Mouse (Mus musculus) kidney, adult 2 months (tissue): ENCODE results near the gene Slc38a4.

Source experiments
- CTCF ChIP-seq: fragments of 200-500 bp; conservative IDR thresholded peaks from 2 replicates; pipeline ENCODE4 v1.5.1; 2011; ENCODE audit warnings: low read depth, mild to moderate bottlenecking, control low read depth, low read length, moderate library complexity, mixed read lengths; ENCODE audit not compliant: insufficient read depth, insufficient read length
- POLR2A ChIP-seq: fragments of 200-500 bp; IDR thresholded peaks from one replicate; pipeline ENCODE4 v1.6.1; 2011; ENCODE audit warnings: low read depth, low read length, control low read depth

DNA sequence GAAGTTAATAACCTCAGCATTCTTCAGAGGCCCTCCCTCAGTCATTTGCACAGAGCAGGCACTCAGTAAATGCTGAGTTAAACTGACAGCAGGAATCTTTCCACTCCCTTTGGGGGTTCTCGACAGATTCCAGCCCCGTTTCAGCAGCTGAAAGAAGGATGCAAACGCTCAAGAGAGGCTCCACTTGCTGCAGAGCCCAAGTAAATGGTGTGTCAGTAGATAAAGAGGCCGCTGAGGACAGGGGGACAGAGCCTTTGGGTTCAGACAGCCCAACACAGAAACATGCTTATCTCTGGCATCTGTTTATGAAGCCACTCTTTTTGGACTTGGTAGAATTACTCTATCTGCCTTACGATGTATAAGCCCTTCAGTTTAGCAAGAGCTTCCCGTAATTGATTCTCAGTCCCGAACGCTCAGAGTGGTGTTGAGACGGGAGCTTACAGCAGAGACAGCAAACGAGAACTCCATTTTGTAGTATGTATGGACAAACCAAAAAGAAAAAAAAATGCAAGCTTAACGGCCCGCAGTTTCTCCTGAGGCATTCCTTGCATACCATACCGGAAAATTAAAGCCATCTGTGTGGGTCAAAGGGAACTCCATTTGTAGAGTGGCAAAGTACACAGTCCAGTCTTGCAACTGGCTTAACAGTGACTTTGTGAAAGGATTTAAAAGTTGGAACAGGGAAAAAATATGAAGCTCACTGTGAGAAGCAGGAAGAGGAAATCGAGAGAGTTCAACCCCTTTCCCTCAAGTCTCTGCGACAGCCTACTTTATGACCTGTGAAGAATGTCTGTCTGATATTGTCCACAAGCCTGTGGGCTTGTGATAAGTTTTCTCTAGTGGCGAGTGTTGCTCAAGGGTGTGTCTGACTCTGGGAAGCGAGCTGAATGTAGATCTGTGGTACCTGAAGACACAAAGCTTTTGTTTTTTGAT is 55.2 kb downstream of the Slc38a4 start:
- TF ChIP-seq CTCF (no peak), POLR2A (no peak)
